Mouse (Mus musculus): ENCODE data around the gene Olfr522.

DNA sequence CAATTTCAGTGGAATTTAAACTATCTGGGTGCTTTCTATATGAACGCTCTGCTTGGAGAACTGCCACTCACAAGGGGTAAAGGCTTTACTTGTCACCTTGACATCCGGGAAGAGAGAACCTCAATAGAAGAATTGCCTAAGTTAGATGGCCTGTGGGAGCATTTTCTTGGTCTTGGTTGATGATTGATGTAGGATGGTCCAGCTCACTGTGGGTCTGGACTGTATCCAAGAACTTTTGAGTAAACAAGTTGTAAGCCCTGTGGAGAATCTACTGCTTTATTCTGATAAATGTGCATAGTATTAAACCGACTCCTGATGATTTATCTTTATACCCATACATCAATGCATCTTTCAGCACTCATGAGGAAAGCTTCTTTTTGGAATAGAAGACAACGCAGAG lies 4.8 kb upstream of the Olfr522 start:
- TF ChIP-seq CTCF (conservative IDR thresholded peaks at IDR 0.05; ENCODE audit: insufficient read depth, insufficient read length, low read depth, low read length) (no peak), POLR2A (IDR thresholded peaks at IDR 0.05; ENCODE audit: low read depth, low read length) (no peak)
